16 mouse cellular contexts compared by ENCODE assay signal in genomic region chrX:130279144-130279543, GRCm38 (mm10).
"Had no signal": no experiment of that assay in that cellular context is flagged by ENCODE, and none has a peak within 500 bp of the region (broad histone marks: within the 10 kb centered on the region; RNA-seq: fewer than 3 reads in every experiment).

No protein-coding gene starts in this region.

- H3K4me1 ChIP-seq: midbrain, embryonic 10.5 days; midbrain, embryonic 12.5 days; neural tube, embryonic 12.5 days had no signal

- DNase-seq: lung, adult 18-20 months; lung, embryonic 14.5 days; lung, postnatal 10 days; lung, postnatal 4 days; midbrain, embryonic 14.5 days; right cerebral cortex, postnatal 25 days; right cerebral cortex, postnatal 4 days; spleen, adult 18-20 months; thymus, adult 18-20 months; thymus, postnatal 14 days; thymus, postnatal 36 days had no signal

- H3K9ac ChIP-seq: liver, embryonic 14.5 days; lung, embryonic 14.5 days; midbrain, embryonic 12.5 days; neural tube, embryonic 12.5 days had no signal

- H3K4me2 ChIP-seq: lung, embryonic 14.5 days; midbrain, embryonic 12.5 days; neural tube, embryonic 12.5 days had no signal

- H3K4me3 ChIP-seq: midbrain, embryonic 10.5 days; midbrain, embryonic 12.5 days; neural tube, embryonic 12.5 days had no signal

- ATAC-seq: midbrain, embryonic 16.5 days had no signal

- H3K27ac ChIP-seq: liver, embryonic 14.5 days; midbrain, embryonic 10.5 days; midbrain, embryonic 12.5 days; neural tube, embryonic 12.5 days had no signal

- H3K36me3 ChIP-seq: midbrain, embryonic 10.5 days; midbrain, embryonic 12.5 days; neural tube, embryonic 12.5 days had no signal

- H3K9me3 ChIP-seq: midbrain, embryonic 10.5 days; midbrain, embryonic 12.5 days; neural tube, embryonic 12.5 days had no signal

- H3K27me3 ChIP-seq: midbrain, embryonic 12.5 days; neural tube, embryonic 12.5 days had no signal
